Mouse (Mus musculus): ENCODE results near the gene Gm20425.

DNA sequence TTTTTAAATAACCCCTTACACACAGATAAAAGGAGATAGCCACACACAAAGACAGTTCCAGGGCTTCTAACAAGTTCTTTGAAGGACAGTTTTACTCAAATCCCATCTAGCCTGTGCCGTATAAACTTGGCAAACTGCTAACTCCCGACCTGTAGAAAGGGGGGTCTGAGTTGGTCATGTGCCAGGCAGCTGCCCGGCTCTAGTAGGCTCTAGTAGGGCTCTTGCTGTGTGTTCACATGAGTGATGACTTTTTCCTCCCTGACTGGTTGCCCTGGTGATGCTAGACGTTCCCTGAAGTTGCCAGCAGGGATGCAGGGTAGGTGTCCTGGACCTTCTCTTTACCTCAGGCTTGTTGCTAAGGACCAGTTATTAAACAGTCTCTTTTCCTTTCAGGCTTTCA lies 41.0 kb upstream of the Gm20425 start:
- no peak for TF ChIP-seq CTCF (IDR thresholded peaks at IDR 0.05; ENCODE audit: low read depth)
- no peak for TF ChIP-seq EP300 (IDR thresholded peaks at IDR 0.05; ENCODE audit: low read depth)
